In genomic region chr8:118826761-118827160, GRCm38 (mm10) we compare ENCODE assay signal across 22 mouse cellular contexts.
"Had no signal": no experiment of that assay in that cellular context is flagged by ENCODE, and none has a peak within 500 bp of the region (broad histone marks: within the 10 kb centered on the region; RNA-seq: fewer than 3 reads in every experiment).

No protein-coding gene starts in this region.

- H3K9ac ChIP-seq: heart, embryonic 13.5 days; heart, embryonic 15.5 days; hindbrain, embryonic 13.5 days; hindbrain, embryonic 15.5 days; limb, embryonic 13.5 days; limb, embryonic 15.5 days; liver, embryonic 13.5 days; liver, embryonic 15.5 days had no signal

- H3K4me1 ChIP-seq: heart, embryonic 15.5 days; limb, embryonic 15.5 days; liver, embryonic 13.5 days; liver, embryonic 15.5 days had no signal

- ATAC-seq: intestine, embryonic 16.5 days had no signal

- H3K4me3 ChIP-seq: heart, adult 2 months; heart, embryonic 13.5 days; heart, embryonic 15.5 days; hindbrain, embryonic 13.5 days; hindbrain, embryonic 15.5 days; limb, embryonic 13.5 days; limb, embryonic 15.5 days; liver, embryonic 13.5 days; liver, embryonic 15.5 days had no signal

- H3K36me3 ChIP-seq: heart, embryonic 13.5 days; heart, embryonic 15.5 days; hindbrain, embryonic 13.5 days; hindbrain, embryonic 15.5 days; limb, embryonic 13.5 days; limb, embryonic 15.5 days; liver, embryonic 13.5 days; liver, embryonic 15.5 days had no signal

- H3K27ac ChIP-seq: heart, adult 2 months; heart, embryonic 13.5 days; heart, embryonic 15.5 days; hindbrain, embryonic 13.5 days; hindbrain, embryonic 15.5 days; hindbrain, postnatal 0 days; kidney, postnatal 0 days; limb, embryonic 13.5 days; limb, embryonic 15.5 days; liver, embryonic 13.5 days; liver, embryonic 15.5 days had no signal

- H3K27me3 ChIP-seq: heart, embryonic 13.5 days; heart, embryonic 15.5 days; hindbrain, embryonic 13.5 days; hindbrain, embryonic 15.5 days; limb, embryonic 13.5 days; limb, embryonic 15.5 days; liver, embryonic 13.5 days; liver, embryonic 15.5 days had no signal

- H3K9me3 ChIP-seq: heart, embryonic 13.5 days; heart, embryonic 15.5 days; hindbrain, embryonic 13.5 days; hindbrain, embryonic 15.5 days; limb, embryonic 13.5 days; limb, embryonic 15.5 days; liver, embryonic 15.5 days had no signal

- DNase-seq: gastrocnemius, postnatal 14 days; gastrocnemius, postnatal 36 days; heart, adult 11 months; heart, adult 2 months; heart, postnatal 14 days; heart, postnatal 36 days; kidney, postnatal 25 days; layer of hippocampus, adult 9-11 months; layer of hippocampus, postnatal 36 days; left cerebral cortex, postnatal 4 days; liver, embryonic 13.5 days had no signal

- H3K4me2 ChIP-seq: heart, embryonic 11.5 days; heart, embryonic 13.5 days; heart, embryonic 15.5 days; hindbrain, embryonic 13.5 days; hindbrain, embryonic 15.5 days; limb, embryonic 13.5 days; limb, embryonic 15.5 days; liver, embryonic 13.5 days; liver, embryonic 15.5 days had no signal
